Mouse (Mus musculus) liver, embryonic 14.5 days (tissue): Measurements from ENCODE around the gene Rps6kc1. TPM values are rescaled to one million over a fixed set of nuclear protein-coding genes. Genes with fewer than 3 reads are reported as not detected.
A peak's percentile ranks its signal among the peaks of the same experiment; 100 is the strongest.

ENCODE experiments used
- ATAC-seq: fragments of 200-750 bp; cut with Nextera tagmentation; 2 replicates; pipeline ENCODE4 v1.8.0; 2017; ENCODE audit warnings: moderate number of reproducible peaks, mild to moderate bottlenecking, moderate library complexity; ENCODE audit not compliant: insufficient read depth
- DNase-seq, 3 experiments: peaks; one replicate each; pipeline ENCODE4 v3.0.0-alpha.2; 2012 to 2013; ENCODE audit warnings: low read depth in 3 of 3, low spot score in 3 of 3
- H3K27ac ChIP-seq: fragments of 300-500 bp; sonication (generic); 2 replicates; pipeline ENCODE4 v1.5.1; 2014; ENCODE audit warnings: moderate library complexity, mild to moderate bottlenecking, control low read depth, inconsistent platforms
- H3K27me3 ChIP-seq: fragments of 300-500 bp; sonication (generic); 2 replicates; pipeline ENCODE4 v1.6.1; 2014; ENCODE audit warnings: mild to moderate bottlenecking, low read length, moderate library complexity; ENCODE audit not compliant: control insufficient read depth, insufficient read depth
- H3K36me3 ChIP-seq: fragments of 300-500 bp; sonication (generic); replicated peaks from 2 replicates; pipeline ENCODE4 v1.6.1; 2014; ENCODE audit warnings: low read depth; ENCODE audit not compliant: control insufficient read depth, insufficient read depth
- H3K4me1 ChIP-seq, 2 experiments: fragments of 200-500 bp in 1 of 2; fragments of 300-500 bp in 1 of 2; sonication (generic) in 1 of 2; replicated peaks; 2 replicates each; pipeline ENCODE4 v1.6.1; 2012 to 2014; ENCODE audit warnings: antibody characterized with exemption in 1 of 2, inconsistent platforms in 1 of 2, low read length in 1 of 2; ENCODE audit not compliant: control insufficient read depth in 2 of 2, insufficient read depth in 2 of 2
- H3K4me2 ChIP-seq: fragments of 300-500 bp; sonication (generic); 2 replicates; pipeline ENCODE4 v1.6.1; 2014; ENCODE audit warnings: low read depth, mild to moderate bottlenecking, control low read depth, moderate library complexity
- H3K4me3 ChIP-seq, 2 experiments: fragments of 200-500 bp in 1 of 2; fragments of 300-500 bp in 1 of 2; sonication (generic) in 1 of 2; 2 replicates each; pipeline ENCODE4 v1.5.1; 2012 to 2014; ENCODE audit warnings: low read depth in 2 of 2, low read length in 2 of 2, mild to moderate bottlenecking in 2 of 2, control low read depth in 1 of 2, inconsistent platforms in 1 of 2, moderate library complexity in 1 of 2; ENCODE audit not compliant: insufficient read depth in 1 of 2
- H3K9ac ChIP-seq: fragments of 300-500 bp; sonication (generic); replicated peaks from 2 replicates; pipeline ENCODE4 v1.6.1; 2014; ENCODE audit warnings: mild to moderate bottlenecking, control low read depth, moderate library complexity
- H3K9me3 ChIP-seq: fragments of 300-500 bp; sonication (generic); 2 replicates; pipeline ENCODE4 v1.6.1; 2016; ENCODE audit warnings: low read length, mixed read lengths; ENCODE audit not compliant: control insufficient read depth
- CTCF ChIP-seq: IDR thresholded peaks from 2 replicates; pipeline ENCODE4 v1.5.1; 2016; ENCODE audit warnings: antibody characterized with exemption, low read depth, control low read depth
- EP300 ChIP-seq: IDR thresholded peaks from 2 replicates; pipeline ENCODE4 v1.6.1; 2016; ENCODE audit warnings: antibody characterized with exemption, low read depth
- WGBS: fragments of 180-500 bp; shearing (Covaris S2); extraction: QIAGEN DNeasy Blood & Tissue Kit; methylation state at CpG from one replicate; pipeline ENCODE4 v1.1.7; 2014; ENCODE audit not compliant: insufficient replicate concordance; 5-methylcytosine and 5-hydroxymethylcytosine counted together
- polyA plus RNA-seq, 2 experiments: library from polyadenylated mRNA; depleted of rRNA in 1 of 2; stranded (reverse) in 1 of 2; unstranded in 1 of 2; fragments of >200 nt; fragmentation: Nextera tagmentation in 1 of 2; extraction: Ambion mirVana in 1 of 2; gene quantifications; 2 replicates each; pipeline versions ENCODE4 v1.2.1 to v1.2.3; 2012 to 2014

Gene Rps6kc1
- polyA plus RNA-seq, 2 experiments = 1.9 to 3.5 TPM

GRCm38 (mm10) chr1:190772088-190772885 is 139.3 kb downstream of the Rps6kc1 start:
- Histone ChIP-seq H3K4me2 (no peak overlapping the region), H3K9ac (no peak overlapping the region), H3K4me3 (no peak overlapping the region), H3K4me1 (peaks cover 0 to 6% of the 10 kb centered on the region in 2 experiments; a peak in 1 of 4 replicates), H3K9me3 (no peaks in the 10 kb centered on the region), H3K36me3 (no peaks in the 10 kb centered on the region), H3K27me3 (no peaks in the 10 kb centered on the region), H3K27ac (no peak overlapping the region)
- ATAC-seq (no peak), DNase-seq (no peak)
- no peak for TF ChIP-seq EP300
- no peak for TF ChIP-seq CTCF
- WGBS = 62% methylated on average over 13 of the region's 13 CpGs

DNA sequence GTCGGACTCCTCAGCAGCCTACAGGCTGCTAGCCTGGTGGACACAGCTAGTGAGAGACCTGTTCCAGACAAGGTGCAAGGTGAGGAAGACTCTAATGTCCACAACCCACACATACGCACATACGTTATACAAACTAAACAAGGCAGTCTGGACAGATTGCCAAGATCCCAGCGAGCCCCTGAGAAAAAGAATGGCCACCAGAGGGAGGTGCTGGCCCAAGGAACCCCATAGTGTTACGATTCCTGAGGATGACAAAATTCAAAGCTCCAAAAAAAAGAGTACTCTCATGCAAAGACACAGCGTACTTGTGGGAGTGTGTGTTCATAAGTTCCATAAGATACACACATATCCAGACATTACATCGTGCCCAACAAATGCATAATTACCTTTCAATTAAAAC is 141.8 kb downstream of the Rps6kc1 start:
- no peak overlapping the region for H3K4me2 ChIP-seq
- no peak for ATAC-seq
- H3K27me3 ChIP-seq = no peaks in the 10 kb centered on the region
- H3K4me3 ChIP-seq = no peak overlapping the region
- peaks cover 0 to 6% of the 10 kb centered on the region in 2 experiments; a peak in 1 of 4 replicates for H3K4me1 ChIP-seq
- no peak overlapping the region for H3K27ac ChIP-seq
- no peak overlapping the region for H3K9ac ChIP-seq
- TF ChIP-seq CTCF = peak; percentile 22
- TF ChIP-seq EP300 = no peak
- no peaks in the 10 kb centered on the region for H3K36me3 ChIP-seq
- 58% methylated on average over 7 of the region's 7 CpGs for WGBS
- DNase-seq = no peak
- H3K9me3 ChIP-seq = no peaks in the 10 kb centered on the region

DNA sequence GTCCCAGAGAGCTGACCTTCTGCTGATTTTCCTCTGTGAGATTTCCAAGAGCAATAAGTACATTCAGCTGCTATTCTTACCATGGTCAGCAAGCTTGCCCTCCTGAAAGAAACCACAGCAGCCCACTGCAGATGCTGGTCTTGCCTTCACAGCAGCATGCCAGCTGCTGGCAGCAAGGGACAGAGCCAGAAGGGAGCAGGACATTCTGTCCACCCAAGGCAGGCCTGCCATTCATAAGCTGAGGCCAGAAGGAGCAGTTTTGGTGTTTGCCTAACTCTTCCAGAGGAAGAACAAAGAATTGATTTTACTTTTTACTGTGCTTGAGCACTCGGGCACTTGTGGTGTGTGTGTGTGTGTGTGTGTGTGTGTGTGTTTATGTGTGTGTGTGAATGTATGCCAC is 143.3 kb downstream of the Rps6kc1 start:
- no peak for TF ChIP-seq CTCF
- TF ChIP-seq EP300 = no peak
- H3K9me3 ChIP-seq = no peaks in the 10 kb centered on the region
- H3K4me3 ChIP-seq = no peak overlapping the region
- ATAC-seq (no peak), DNase-seq (no peak)
- no peak overlapping the region for H3K27ac ChIP-seq
- WGBS = 60% methylated on average over 1 of the region's 1 CpGs
- H3K27me3 ChIP-seq = no peaks in the 10 kb centered on the region
- no peak overlapping the region for H3K4me2 ChIP-seq
- no peak overlapping the region for H3K9ac ChIP-seq
- no peaks in the 10 kb centered on the region for H3K36me3 ChIP-seq
- H3K4me1 ChIP-seq = peaks cover 0 to 6% of the 10 kb centered on the region in 2 experiments; a peak in 1 of 4 replicates

GRCm38 (mm10) chr1:190767621-190768020 is 143.9 kb downstream of the Rps6kc1 start:
- no peak overlapping the region for H3K27ac ChIP-seq
- TF ChIP-seq CTCF (no peak), EP300 (no peak)
- ATAC-seq (no peak), DNase-seq (no peak)
- H3K9me3 ChIP-seq = no peaks in the 10 kb centered on the region
- H3K9ac ChIP-seq = no peak overlapping the region
- no peak overlapping the region for H3K4me3 ChIP-seq
- no peaks in the 10 kb centered on the region for H3K36me3 ChIP-seq
- H3K4me1 ChIP-seq = peaks cover 0 to 6% of the 10 kb centered on the region in 2 experiments; a peak in 1 of 4 replicates
- H3K27me3 ChIP-seq = no peaks in the 10 kb centered on the region
- 46% methylated on average over 8 of the region's 8 CpGs for WGBS
- no peak overlapping the region for H3K4me2 ChIP-seq

- no peak overlapping the region for H3K27ac ChIP-seq
- 82% methylated on average over 2 of the region's 2 CpGs for WGBS
- H3K9me3 ChIP-seq = no peaks in the 10 kb centered on the region
- no peak overlapping the region for H3K4me3 ChIP-seq
- no peak for TF ChIP-seq CTCF
- TF ChIP-seq EP300 = no peak
- H3K36me3 ChIP-seq = no peaks in the 10 kb centered on the region
- no peaks in the 10 kb centered on the region; a peak in 1 of 4 replicates for H3K4me1 ChIP-seq
- no peaks in the 10 kb centered on the region for H3K27me3 ChIP-seq
- DNase-seq (no peak), ATAC-seq (no peak)
- no peak overlapping the region for H3K4me2 ChIP-seq
- H3K9ac ChIP-seq = no peak overlapping the region
Observed at GRCm38 (mm10) chr1:190766800-190767199, 144.8 kb downstream of the Rps6kc1 start.
